Mouse (Mus musculus): ENCODE measurements around the gene Slc30a3. TPM values are rescaled to one million over a fixed set of nuclear protein-coding genes. Genes with fewer than 3 reads are reported as not detected.

Slc30a3 gene
- polyA plus RNA-seq, 1 experiment from 2014 or later = 1.5 TPM

- H3K4me3 ChIP-seq = 0 out of 2 replicates have a peak overlapping the region, but pooled peaks have one; percentile 14
- DNase-seq (ENCODE audit: low spot score) = peak; percentile 45
- peaks cover 11% of the 10 kb centered on the region for H3K36me3 ChIP-seq
- H3K9me3 ChIP-seq (replicated peaks) = no peaks in the 10 kb centered on the region
- peak overlapping the region; percentile 35; the same call in 1 of the 2 replicates for H3K27ac ChIP-seq (replicated peaks)
- H3K27me3 ChIP-seq (ENCODE audit: low read depth, poor library complexity, severe bottlenecking) = peaks cover 35% of the 10 kb centered on the region
- peaks cover 32% of the 10 kb centered on the region for H3K4me1 ChIP-seq
- 7% methylated on average over 8 of the region's 8 CpGs for WGBS
Observed at GRCm38 (mm10) chr5:31083949-31084348, 24.1 kb downstream of the Slc30a3 start.

GRCm38 (mm10) chr5:31082935-31083625 is 25.0 kb downstream of the Slc30a3 start:
- no peak overlapping the region for H3K4me3 ChIP-seq
- H3K27me3 ChIP-seq (ENCODE audit: low read depth, poor library complexity, severe bottlenecking) = peaks cover 26% of the 10 kb centered on the region
- 45% methylated on average over 12 of the region's 12 CpGs for WGBS
- no peak for DNase-seq (ENCODE audit: low spot score)
- H3K9me3 ChIP-seq (replicated peaks) = no peaks in the 10 kb centered on the region
- H3K4me1 ChIP-seq = peaks cover 32% of the 10 kb centered on the region
- H3K36me3 ChIP-seq = peaks cover 19% of the 10 kb centered on the region
- peak overlapping the region; percentile 35 for H3K27ac ChIP-seq (replicated peaks)

GRCm38 (mm10) chr5:31082355-31082754 is 25.7 kb downstream of the Slc30a3 start:
- 24% methylated on average over 5 of the region's 5 CpGs for WGBS
- peak; percentile 68 for DNase-seq (ENCODE audit: low spot score)
- Histone ChIP-seq H3K27me3 (ENCODE audit: low read depth, poor library complexity, severe bottlenecking) (peaks cover 19% of the 10 kb centered on the region), H3K36me3 (peaks cover 26% of the 10 kb centered on the region), H3K27ac (replicated peaks) (no peak overlapping the region), H3K4me3 (no peak overlapping the region), H3K4me1 (peaks cover 32% of the 10 kb centered on the region), H3K9me3 (replicated peaks) (no peaks in the 10 kb centered on the region)

DNA sequence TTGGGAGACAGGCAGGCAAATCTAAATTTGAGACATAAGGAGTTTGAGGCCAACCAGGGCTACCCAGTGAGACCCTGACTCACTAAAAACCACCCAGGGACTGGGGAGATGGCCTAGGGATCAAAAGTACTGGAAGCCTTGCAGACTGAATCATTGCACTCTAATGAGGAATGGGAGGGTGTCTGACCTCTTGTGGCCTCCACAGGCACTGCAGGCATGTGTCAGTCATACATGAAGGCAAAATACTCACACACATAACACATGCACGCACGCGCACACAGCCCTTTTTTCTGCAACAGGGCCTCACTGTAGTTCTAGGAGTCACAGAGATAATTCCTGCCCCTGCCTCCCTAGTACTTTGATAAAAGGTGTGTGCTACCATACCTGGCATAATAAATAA is 26.7 kb downstream of the Slc30a3 start:
- H3K27ac ChIP-seq (replicated peaks) = no peak overlapping the region
- H3K36me3 ChIP-seq = peaks cover 36% of the 10 kb centered on the region
- no peaks in the 10 kb centered on the region for H3K9me3 ChIP-seq (replicated peaks)
- no peak overlapping the region for H3K4me3 ChIP-seq
- peaks cover 30% of the 10 kb centered on the region for H3K4me1 ChIP-seq
- H3K27me3 ChIP-seq (ENCODE audit: low read depth, poor library complexity, severe bottlenecking) = peaks cover 16% of the 10 kb centered on the region
- DNase-seq (ENCODE audit: low spot score) = peak; percentile 60
- 70% methylated on average over 3 of the region's 3 CpGs for WGBS

- peaks cover 10% of the 10 kb centered on the region for H3K27me3 ChIP-seq (ENCODE audit: low read depth, poor library complexity, severe bottlenecking)
- WGBS = 81% methylated on average over 3 of the region's 3 CpGs
Observed at GRCm38 (mm10) chr5:31080795-31081164, 27.3 kb downstream of the Slc30a3 start.

GRCm38 (mm10) chr5:31080059-31080794 is 27.8 kb downstream of the Slc30a3 start:
- Histone ChIP-seq H3K27me3 (ENCODE audit: low read depth, poor library complexity, severe bottlenecking) (peaks cover 5% of the 10 kb centered on the region), H3K36me3 (peaks cover 48% of the 10 kb centered on the region), H3K9me3 (replicated peaks) (no peaks in the 10 kb centered on the region), H3K4me1 (peaks cover 23% of the 10 kb centered on the region), H3K27ac (replicated peaks) (no peak overlapping the region), H3K4me3 (no peak overlapping the region)
- 89% methylated on average over 13 of the region's 13 CpGs for WGBS
- DNase-seq (ENCODE audit: low spot score) = no peak

More at GRCm38 (mm10) chr5:31080795-31081164, 27.3 kb downstream of the Slc30a3 start:
- Histone ChIP-seq H3K4me1 (peaks cover 24% of the 10 kb centered on the region), H3K36me3 (peaks cover 42% of the 10 kb centered on the region), H3K9me3 (replicated peaks) (no peaks in the 10 kb centered on the region), H3K27ac (replicated peaks) (no peak overlapping the region), H3K4me3 (no peak overlapping the region)
- DNase-seq (ENCODE audit: low spot score) = no peak

DNA sequence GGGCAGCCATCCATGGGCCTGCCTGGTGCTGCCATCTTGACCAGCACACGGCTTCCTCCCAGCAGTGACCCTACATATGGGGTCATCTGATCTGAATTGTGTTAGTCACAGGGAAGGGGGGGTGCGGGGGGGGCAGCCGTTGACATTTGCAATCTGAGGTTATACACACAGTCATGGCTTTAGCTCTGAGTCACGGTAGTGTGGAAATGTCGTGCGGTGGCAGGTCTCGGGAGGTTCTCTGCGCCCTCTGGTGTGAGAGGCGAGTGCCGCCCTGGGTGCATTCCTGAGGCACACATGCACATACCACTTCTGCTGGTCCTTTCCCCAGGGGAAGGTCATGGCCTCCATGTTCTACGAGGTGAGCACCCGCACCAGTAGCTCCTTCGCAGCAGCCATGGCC is 31.7 kb downstream of the Slc30a3 start:
- Histone ChIP-seq H3K4me1 (no peaks in the 10 kb centered on the region), H3K27me3 (ENCODE audit: low read depth, poor library complexity, severe bottlenecking) (no peaks in the 10 kb centered on the region), H3K9me3 (replicated peaks) (no peaks in the 10 kb centered on the region), H3K27ac (replicated peaks) (no peak overlapping the region), H3K36me3 (peaks cover 87% of the 10 kb centered on the region), H3K4me3 (no peak overlapping the region)
- no peak for DNase-seq (ENCODE audit: low spot score)
- WGBS = 91% methylated on average over 13 of the region's 13 CpGs

- no peaks in the 10 kb centered on the region for H3K27me3 ChIP-seq (ENCODE audit: low read depth, poor library complexity, severe bottlenecking)
- H3K36me3 ChIP-seq = peaks cover 100% of the 10 kb centered on the region
- no peaks in the 10 kb centered on the region for H3K9me3 ChIP-seq (replicated peaks)
- no peak overlapping the region for H3K27ac ChIP-seq (replicated peaks)
- WGBS = 94% methylated on average over 12 of the region's 12 CpGs
- no peak for DNase-seq (ENCODE audit: low spot score)
- no peaks in the 10 kb centered on the region for H3K4me1 ChIP-seq
- no peak overlapping the region for H3K4me3 ChIP-seq
Observed at GRCm38 (mm10) chr5:31073176-31073575, 34.9 kb downstream of the Slc30a3 start.

GRCm38 (mm10) chr5:31071821-31072220 is 36.2 kb downstream of the Slc30a3 start:
- H3K4me3 ChIP-seq = no peak overlapping the region
- H3K4me1 ChIP-seq = no peaks in the 10 kb centered on the region
- H3K27me3 ChIP-seq (ENCODE audit: low read depth, poor library complexity, severe bottlenecking) = no peaks in the 10 kb centered on the region
- no peaks in the 10 kb centered on the region for H3K9me3 ChIP-seq (replicated peaks)
- H3K36me3 ChIP-seq = peaks cover 100% of the 10 kb centered on the region
- no peak overlapping the region for H3K27ac ChIP-seq (replicated peaks)
- DNase-seq (ENCODE audit: low spot score) = no peak
- 96% methylated on average over 11 of the region's 11 CpGs for WGBS

DNA sequence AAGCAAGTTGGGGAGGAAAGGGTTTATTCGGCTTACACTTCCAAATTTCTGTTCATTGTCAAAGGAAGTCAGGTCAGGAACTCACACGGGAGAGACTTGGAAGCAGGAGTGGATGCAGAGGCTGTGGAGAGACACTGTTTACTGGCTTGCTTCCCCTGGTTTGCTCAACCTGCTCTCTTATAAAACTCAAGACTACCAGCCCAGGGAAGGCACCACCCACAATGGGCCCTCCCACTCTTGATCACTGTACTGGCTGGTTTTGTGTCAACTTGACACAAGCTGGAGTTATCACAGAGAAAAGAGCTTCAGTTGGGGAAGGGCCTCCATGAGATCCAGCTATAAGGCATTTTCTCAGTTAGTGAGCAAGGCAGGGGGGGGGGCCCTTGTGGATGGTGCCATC is 37.0 kb downstream of the Slc30a3 start:
- Histone ChIP-seq H3K4me1 (no peaks in the 10 kb centered on the region), H3K4me3 (no peak overlapping the region), H3K9me3 (replicated peaks) (no peaks in the 10 kb centered on the region), H3K27ac (replicated peaks) (no peak overlapping the region), H3K27me3 (ENCODE audit: low read depth, poor library complexity, severe bottlenecking) (no peaks in the 10 kb centered on the region), H3K36me3 (peaks cover 100% of the 10 kb centered on the region)
- DNase-seq (ENCODE audit: low spot score) = no peak
- 96% methylated on average over 2 of the region's 2 CpGs for WGBS

DNA sequence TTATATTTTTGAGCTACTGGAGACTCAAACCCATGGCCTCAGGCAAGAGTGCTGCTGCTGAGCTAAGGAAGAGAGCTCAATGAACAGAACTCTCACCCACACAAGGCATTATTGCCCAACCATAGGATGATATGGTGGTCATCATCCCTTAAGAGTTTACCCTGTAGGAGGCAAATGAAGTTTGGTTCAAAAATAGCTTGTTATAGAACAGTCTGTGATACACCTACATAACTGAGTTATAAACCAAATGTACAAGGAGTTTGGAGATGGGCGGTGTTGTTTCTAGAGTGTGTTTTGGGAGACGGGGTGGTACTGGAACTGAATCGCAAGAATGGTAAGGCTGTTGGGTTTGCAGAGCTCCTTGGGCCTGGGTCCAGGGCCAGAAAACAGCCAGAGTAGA is 38.2 kb downstream of the Slc30a3 start:
- 93% methylated on average over 3 of the region's 3 CpGs for WGBS
- DNase-seq (ENCODE audit: low spot score) = no peak
- no peak overlapping the region for H3K4me3 ChIP-seq
- no peaks in the 10 kb centered on the region for H3K9me3 ChIP-seq (replicated peaks)
- H3K4me1 ChIP-seq = no peaks in the 10 kb centered on the region
- H3K36me3 ChIP-seq = peaks cover 99% of the 10 kb centered on the region
- no peak overlapping the region for H3K27ac ChIP-seq (replicated peaks)
- no peaks in the 10 kb centered on the region for H3K27me3 ChIP-seq (ENCODE audit: low read depth, poor library complexity, severe bottlenecking)

- Histone ChIP-seq H3K4me3 (peak overlapping the region; percentile 79), H3K27me3 (ENCODE audit: low read depth, poor library complexity, severe bottlenecking) (no peaks in the 10 kb centered on the region), H3K27ac (replicated peaks) (peak overlapping the region; percentile 95), H3K36me3 (peaks cover 52% of the 10 kb centered on the region), H3K9me3 (replicated peaks) (no peaks in the 10 kb centered on the region), H3K4me1 (peaks cover 30% of the 10 kb centered on the region)
- no peak for DNase-seq (ENCODE audit: low spot score)
- WGBS = 25% methylated on average over 19 of the region's 19 CpGs
Observed at GRCm38 (mm10) chr5:31055216-31056140, 52.6 kb downstream of the Slc30a3 start.
